Mouse (Mus musculus): ENCODE data around the gene Dusp18.
"Not testable (repeated sequence)": the region's sequence is repeated elsewhere in the genome, so short reads cannot be mapped to it uniquely, and the experiment has no call there.

The Dusp18 gene

GRCm38 (mm10) chr11:3893970-3894369 lies 1.1 kb upstream of the Dusp18 start:
- no peak for DNase-seq (ENCODE audit: low spot score)

- no peak for DNase-seq (ENCODE audit: low spot score)
Observed at GRCm38 (mm10) chr11:3895458-3895857, 418 bp downstream of the Dusp18 start.

- DNase-seq (ENCODE audit: low spot score): no peak
Observed at GRCm38 (mm10) chr11:3895933-3896332, 893 bp downstream of the Dusp18 start.

- no peak for DNase-seq (ENCODE audit: low spot score)
Observed at GRCm38 (mm10) chr11:3900296-3900695, 5.3 kb downstream of the Dusp18 start.

- no peak for DNase-seq (ENCODE audit: low spot score)
Observed at GRCm38 (mm10) chr11:3902516-3902915, 7.5 kb downstream of the Dusp18 start.

- peak; percentile 66 for DNase-seq (ENCODE audit: low spot score)
Observed at GRCm38 (mm10) chr11:3903046-3903445, 8.0 kb downstream of the Dusp18 start.

- DNase-seq (ENCODE audit: low spot score): no peak
Observed at GRCm38 (mm10) chr11:3904673-3905072, 9.6 kb downstream of the Dusp18 start.

- peak; percentile 27 for DNase-seq (ENCODE audit: low spot score)
Observed at GRCm38 (mm10) chr11:3905446-3905845, 10.4 kb downstream of the Dusp18 start.

GRCm38 (mm10) chr11:3909236-3909635 lies 14.2 kb downstream of the Dusp18 start:
- no peak for DNase-seq (ENCODE audit: low spot score)

GRCm38 (mm10) chr11:3910513-3911310 lies 15.7 kb downstream of the Dusp18 start:
- DNase-seq (ENCODE audit: low spot score): peak; percentile 26

GRCm38 (mm10) chr11:3911440-3911839 lies 16.4 kb downstream of the Dusp18 start:
- not testable (repeated sequence) for DNase-seq (ENCODE audit: low spot score)

- peak; percentile 58 for DNase-seq (ENCODE audit: low spot score)
Observed at GRCm38 (mm10) chr11:3912100-3912874, 17.2 kb downstream of the Dusp18 start.

GRCm38 (mm10) chr11:3912875-3913271 lies 17.8 kb downstream of the Dusp18 start:
- peak; percentile 80 for DNase-seq (ENCODE audit: low spot score)

GRCm38 (mm10) chr11:3913316-3914108 lies 18.5 kb downstream of the Dusp18 start:
- peak; percentile 97 for DNase-seq (ENCODE audit: low spot score)

GRCm38 (mm10) chr11:3914109-3914840 lies 19.2 kb downstream of the Dusp18 start, which contains the start of gene Slc35e4:
Gene Slc35e4, minus strand, starts transcription at chr11:3914664.
- peak; percentile 93 for DNase-seq (ENCODE audit: low spot score)

GRCm38 (mm10) chr11:3918738-3919137 lies 23.7 kb downstream of the Dusp18 start:
- DNase-seq (ENCODE audit: low spot score): peak; percentile 50

- no peak for DNase-seq (ENCODE audit: low spot score)
Observed at GRCm38 (mm10) chr11:3920476-3920875, 25.4 kb downstream of the Dusp18 start.

GRCm38 (mm10) chr11:3921281-3921850 lies 26.3 kb downstream of the Dusp18 start:
- peak; percentile 78 for DNase-seq (ENCODE audit: low spot score)

- no peak for DNase-seq (ENCODE audit: low spot score)
Observed at GRCm38 (mm10) chr11:3922115-3922514, 27.1 kb downstream of the Dusp18 start.

- DNase-seq (ENCODE audit: low spot score): no peak
Observed at GRCm38 (mm10) chr11:3922731-3923130, 27.7 kb downstream of the Dusp18 start.

GRCm38 (mm10) chr11:3925916-3926315 lies 30.9 kb downstream of the Dusp18 start:
- no peak for DNase-seq (ENCODE audit: low spot score)
